Mouse (Mus musculus) granulocyte monocyte progenitor cell, adult 5-6 weeks (primary cell): ENCODE measurements around the gene Jmjd8. TPM values are rescaled to one million over a fixed set of nuclear protein-coding genes. Genes with fewer than 3 reads are reported as not detected.

Experiments
- ATAC-seq: replicated peaks from 2 replicates; pipeline ENCODE4 v1.8.0; 2016; ENCODE audit warnings: mild to moderate bottlenecking, moderate TSS enrichment, inconsistent platforms; ENCODE audit not compliant: poor library complexity, severe bottlenecking
- total RNA-seq, 2 experiments: library from RNA; stranded (forward) in 1 of 2; stranded (reverse) in 1 of 2; fragments of 200-712, 200-1000 nt in 1 of 2; fragments of >200 nt in 1 of 2; fragmentation: Nextera tagmentation in 1 of 2; gene quantifications; 2 replicates each; pipeline ENCODE4 v1.2.3; 2014 to 2017

Gene Jmjd8
- total RNA-seq, 2 experiments from 2014 or later = 19.5 to 23.4 TPM

DNA sequence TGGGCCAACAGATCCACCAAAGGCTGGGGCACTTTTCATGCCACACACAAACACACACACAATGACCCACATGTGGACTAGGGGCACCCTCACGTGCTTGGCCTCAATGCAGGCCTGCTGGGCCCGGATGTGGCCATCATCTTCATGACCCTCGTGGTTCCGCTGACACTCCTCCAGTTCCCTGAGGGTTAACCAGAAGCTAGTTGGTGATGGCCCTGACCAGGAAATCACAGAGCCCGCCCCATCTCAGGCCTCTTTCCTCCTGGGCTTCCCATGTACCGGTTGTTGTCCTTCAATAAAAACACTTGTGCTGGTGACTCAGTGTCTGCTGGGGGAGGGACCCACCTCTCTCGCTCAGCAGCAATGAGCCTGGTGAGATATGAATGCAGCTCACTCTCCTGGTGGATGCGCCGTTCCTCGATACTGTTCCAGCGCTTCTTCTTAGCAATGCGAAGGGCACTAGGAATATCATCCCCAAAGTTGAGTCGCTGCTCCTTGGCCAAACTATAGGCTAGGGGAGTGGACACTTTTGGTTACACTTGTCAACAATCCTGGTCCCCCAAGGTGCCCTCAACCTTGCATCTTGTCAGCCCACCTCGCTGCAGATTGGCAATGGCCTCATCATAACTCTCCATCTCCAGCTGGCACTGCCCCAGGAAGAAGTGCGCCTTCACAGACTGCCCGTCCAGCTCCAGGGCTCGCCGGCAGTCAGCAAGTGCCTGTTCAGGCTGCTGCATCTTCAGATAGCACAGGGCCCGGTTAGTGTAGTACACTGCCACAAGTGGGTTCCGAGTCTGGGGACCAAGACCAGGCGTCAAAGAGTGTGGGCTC is 3.0 kb downstream of the Jmjd8 start:
- ATAC-seq = no peak

DNA sequence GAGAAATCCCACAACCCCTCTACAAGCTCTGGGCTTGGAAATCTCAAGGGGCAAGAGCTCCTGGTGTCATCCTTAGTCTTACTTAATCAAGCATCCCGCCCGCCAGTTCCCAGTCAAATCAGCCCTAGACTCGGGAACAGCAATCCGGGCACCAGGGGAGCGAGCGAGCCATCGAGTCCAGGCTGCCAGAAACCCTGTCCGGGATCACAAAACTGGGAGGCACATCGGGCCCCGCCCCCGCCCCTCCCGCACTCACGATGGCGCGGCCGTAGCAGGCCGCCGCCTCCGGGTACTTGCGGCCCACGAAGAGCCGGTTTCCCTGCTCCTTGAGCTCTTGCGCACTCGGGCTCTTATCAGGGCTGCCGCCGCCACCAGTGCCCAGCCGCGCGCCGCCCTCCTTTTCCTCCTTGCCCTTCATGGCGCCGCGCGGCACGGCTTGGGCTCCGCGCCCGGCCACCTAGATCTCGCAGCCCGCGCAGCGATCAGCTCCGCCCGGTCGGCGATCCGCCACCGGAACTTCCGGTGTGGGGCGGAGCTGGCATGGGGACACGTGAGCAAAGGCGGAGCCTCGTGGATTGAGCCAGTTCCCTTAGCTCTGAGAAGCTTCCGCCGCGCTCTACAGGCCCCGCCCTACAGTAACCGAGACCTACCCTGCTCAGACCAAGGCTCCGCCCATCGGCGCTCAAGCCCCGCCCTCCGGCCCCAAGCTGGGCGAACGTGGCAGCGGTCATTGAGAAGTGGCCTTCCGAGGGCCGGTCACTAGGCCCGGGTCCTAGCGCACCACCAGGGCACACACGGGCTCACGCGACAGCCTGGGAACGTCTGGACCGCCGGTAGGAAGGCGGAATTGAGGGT is 4.0 kb downstream of the Jmjd8 start:
- peak; percentile 73 for ATAC-seq

DNA sequence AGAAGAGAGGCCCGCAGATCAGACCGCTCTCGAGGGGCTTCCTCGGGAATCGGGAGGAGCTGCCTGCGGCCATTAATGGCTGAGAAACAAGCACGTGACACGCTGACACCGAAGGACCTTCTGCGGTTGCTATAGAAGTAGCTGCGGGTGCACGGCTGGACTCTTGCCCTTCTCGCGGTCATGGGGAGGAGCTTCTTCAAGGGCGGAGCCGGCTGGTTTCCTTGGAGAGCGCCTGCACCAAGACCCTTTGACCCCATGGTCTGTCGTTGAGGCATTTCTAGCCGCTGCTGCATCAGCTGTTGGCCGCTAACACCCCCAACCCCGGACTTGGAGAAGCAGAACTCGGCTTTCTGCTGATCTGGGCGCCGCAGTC is 4.6 kb downstream of the Jmjd8 start, which contains the start of gene Stub1:
Stub1 (minus strand) TSS at position 114 of the 373 bp plus-strand sequence.
- ATAC-seq = peak; percentile 67

DNA sequence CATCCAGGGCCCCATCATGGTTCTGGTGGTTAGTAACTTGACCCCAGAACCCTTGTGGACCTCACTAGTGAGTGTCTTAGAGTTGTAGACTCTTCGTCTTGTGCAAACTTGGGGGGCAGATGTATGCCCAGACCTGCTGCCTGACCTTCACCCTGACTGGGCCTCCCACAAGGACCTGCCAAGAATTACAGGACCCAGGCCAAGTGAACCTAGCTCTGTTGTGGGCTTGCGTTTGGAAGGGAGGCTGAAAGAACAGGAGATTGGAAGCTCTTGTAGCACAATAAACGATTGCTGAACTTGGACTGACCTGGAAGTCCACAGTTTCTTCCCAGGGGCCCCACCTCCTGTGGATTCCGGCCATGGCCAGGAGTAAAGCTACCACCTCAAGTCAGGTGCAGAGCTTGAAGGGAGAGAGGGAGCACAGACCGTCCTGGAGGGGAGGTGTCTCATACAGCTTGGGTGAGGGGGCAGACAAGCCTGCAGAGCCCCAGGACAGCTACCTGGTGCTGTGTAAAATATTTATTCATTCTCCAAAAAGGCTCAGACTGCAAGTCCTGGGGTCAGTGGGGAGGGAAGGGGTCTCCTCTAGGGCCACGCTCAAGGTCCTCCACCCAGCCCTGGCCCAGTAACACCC is 5.4 kb downstream of the Jmjd8 start:
- ATAC-seq = no peak

DNA sequence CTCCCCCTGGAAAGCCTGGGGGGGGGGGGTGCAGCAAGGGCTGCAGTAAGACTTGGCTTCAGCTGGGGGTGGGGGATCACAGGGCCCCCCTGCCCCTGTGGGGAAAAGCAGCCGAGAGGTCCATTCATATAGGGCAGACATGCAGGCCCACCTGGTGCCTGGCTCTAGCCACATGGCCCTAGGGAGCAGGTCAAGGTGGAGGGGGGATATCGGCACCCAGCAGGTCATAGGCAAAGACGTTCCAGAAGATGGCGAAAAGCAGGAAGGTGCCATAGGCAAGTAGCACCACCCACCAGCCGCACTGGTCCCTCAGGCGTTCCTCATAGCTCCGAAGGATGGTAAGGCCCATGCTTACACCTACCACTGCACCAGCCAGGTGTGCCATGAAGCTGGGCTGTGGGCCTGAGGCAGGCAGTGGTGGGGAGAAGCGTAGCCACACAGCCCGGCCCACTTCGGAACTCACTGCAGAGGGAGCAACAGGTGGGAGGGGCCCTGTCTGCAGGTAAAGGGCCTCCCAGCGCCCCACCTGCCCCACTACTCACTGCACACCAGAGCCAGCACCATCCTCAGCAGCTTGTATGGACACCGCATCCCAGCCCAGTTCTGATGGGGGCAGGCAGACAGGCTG is 6.0 kb downstream of the Jmjd8 start:
- ATAC-seq = no peak

DNA sequence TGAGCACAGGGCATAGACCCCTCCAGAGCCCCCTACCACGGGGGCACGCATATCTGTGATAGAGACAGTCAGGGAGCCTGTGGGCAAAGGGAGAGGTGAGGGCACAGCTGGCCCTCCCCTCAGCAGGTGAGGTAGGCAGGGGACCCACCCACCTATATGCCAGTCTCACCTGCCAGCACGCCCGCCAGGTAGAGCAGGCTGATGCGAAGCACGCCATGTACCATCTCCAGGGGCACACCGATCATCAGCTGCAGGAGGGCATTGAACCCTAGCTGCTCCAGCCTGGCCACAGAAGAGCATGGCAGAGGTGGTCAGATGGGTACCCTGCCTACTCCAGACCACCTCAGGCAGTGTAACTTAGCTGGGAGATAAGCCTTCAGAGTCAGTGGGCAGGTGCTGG is 6.6 kb downstream of the Jmjd8 start:
- ATAC-seq = no peak

DNA sequence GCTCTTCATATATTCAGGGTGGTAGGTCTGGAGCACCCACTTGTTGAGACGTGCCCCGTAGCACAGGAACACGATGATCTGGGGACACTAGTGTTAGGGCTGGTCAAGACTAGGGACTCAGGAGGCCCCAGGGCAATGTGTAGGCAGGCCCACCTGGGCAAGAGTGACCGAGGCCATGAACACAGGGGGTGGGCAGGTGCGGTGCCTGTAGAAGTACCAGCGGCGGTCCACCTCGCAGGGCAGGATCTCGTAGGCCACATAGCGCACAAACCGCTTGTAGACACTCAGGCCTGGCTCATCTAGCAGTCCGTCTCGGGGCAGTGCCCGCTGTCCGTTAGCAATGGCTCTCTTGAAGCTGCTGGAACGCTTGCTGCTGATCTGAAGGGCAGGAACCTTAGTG is 7.1 kb downstream of the Jmjd8 start:
- ATAC-seq = no peak

DNA sequence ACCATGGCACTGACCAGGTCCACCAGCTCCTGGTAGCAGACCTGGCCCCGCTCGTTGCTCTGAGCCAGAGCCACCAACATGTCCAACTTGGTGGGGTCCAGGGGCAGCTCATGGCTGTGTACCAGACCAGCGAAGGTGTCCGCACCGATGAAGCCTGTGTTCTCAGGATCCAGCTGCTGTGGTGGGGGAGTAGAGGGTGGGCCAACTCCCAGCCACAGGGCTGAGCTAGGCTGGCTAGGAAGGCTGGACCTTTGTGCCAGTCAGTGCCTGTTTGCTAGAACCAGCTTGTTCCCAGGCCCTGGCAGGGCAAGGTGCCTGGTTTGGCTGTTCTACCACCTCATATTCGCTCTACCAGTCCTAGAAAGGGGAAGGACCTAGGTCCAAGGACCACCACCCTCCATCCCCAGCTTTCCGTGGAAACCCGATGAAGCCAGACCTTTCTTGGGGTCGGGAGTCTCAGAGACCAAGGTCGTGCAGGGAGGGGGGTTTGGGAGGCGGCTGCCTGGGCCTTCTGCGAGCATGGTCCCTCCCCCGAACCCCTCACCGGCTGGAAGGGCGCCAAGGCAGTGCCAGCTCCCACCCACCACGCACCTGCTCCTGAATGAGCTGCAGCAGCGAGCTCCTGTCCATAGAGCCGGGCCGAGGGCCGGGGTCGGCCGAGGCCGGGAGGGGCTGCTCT is 7.9 kb downstream of the Jmjd8 start:
- ATAC-seq = no peak

DNA sequence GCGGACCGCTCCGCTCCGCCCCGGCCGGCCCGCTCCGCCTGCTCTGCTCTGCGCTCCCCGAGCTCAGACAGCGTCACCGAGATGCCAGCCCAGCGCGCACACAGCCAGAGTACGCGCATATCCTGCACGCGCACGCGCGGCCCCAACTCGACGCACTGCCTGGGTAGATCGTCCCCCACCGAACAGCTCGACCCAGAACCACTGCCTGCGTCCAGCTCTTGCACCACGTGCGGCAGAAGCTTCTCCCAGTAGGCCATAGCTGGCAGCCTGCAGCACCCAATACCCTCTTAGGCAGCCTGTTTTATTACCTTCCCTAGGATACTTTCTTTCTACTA is 8.4 kb downstream of the Jmjd8 start, which contains the start of gene Rhbdl1:
Rhbdl1 (minus strand) TSS at position 220 of the 335 bp plus-strand sequence.
- peak; percentile 14 for ATAC-seq

DNA sequence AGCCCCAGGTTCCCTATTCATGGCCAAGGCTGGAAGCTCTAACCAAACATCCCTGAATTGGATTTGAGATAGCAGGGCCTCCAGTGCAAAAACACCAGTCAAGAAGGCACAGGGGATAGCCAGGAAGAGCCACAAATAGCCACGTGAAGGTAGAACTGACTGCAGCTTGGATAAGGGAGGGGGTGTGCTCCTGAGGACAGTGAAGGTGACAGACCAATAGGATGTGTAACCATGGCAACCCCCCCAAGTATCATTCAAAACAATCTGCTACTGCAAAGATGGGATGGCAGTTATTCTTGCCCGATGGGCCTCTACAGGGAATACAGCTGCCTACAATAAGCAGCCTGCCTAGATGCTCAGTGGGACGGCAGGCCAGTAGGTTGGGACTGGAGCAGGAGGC is 8.9 kb downstream of the Jmjd8 start:
- no peak for ATAC-seq

DNA sequence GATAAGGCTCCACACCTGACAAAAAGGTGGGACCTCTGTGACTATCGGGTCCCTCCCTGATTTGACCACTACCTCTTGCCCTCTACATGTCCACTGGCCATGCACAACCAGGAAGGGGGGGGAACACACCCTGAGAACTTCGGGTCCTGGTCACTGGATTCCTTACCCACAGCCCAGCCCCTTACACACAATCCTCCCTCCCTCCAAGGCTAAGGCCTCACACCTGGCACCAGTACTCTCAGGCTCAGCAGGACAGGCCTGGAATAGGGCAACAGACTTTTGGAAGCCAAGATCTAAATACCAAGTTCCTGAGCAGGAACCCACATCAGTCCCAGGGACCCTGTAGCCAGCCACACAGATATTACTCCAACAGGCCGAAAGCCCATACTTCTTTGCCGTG is 10.2 kb downstream of the Jmjd8 start:
- ATAC-seq = no peak

DNA sequence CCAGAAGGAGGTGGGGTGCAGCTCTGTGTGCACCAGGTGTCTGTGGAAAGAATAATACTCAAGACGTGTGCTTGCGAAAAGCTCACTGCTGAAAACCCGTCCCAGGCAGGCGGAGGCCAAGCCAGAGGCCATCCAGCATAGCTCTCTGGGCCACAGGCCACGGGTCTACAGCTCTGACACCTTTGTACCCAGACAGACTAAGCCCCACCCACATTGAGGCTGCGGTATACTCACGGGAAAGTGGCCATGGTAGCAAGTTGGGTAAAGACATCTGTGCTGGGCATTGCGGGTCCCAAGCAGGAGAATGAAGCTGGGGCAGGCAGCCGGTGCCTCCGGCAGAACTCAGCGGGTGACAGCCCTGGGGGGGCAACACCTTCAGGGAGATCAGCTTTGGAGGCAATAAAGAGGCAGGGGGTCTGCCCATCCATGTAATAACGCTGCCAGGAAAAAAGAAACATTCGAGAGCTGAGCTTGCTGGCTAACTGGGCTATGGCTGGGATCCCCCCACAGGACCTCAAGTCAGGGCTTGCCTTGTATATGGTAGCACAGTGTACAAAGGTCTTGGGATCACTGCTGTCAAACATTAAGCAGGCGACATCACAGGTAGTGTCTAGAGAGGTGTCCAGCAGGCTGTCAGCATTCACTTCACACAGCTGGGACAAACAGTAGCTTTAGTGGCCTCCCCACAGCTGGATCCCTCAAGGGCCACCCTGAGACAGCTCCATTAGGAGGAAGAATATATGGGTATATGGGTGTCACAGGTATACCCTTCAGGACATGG is 11.0 kb downstream of the Jmjd8 start:
- ATAC-seq = no peak

DNA sequence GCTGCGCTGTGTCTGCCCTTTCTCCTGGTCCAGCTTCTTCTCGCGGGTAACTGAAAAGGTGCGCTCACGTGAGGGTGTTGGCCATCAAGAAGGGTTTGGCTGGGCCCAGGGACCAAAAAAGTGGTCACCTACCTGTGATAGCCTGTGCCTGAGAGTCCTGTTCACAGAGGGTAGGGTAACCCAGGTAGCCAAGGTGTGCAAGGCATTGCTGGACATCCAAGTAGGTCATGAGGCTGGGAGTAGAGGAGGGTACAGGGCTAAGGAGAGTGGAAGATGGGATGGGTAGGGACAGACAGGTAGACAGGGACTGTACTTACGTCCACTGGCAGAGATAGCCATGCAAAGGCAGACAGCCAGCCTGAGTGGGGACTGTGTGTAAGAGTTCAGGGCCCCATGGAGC is 11.9 kb downstream of the Jmjd8 start:
- no peak for ATAC-seq

DNA sequence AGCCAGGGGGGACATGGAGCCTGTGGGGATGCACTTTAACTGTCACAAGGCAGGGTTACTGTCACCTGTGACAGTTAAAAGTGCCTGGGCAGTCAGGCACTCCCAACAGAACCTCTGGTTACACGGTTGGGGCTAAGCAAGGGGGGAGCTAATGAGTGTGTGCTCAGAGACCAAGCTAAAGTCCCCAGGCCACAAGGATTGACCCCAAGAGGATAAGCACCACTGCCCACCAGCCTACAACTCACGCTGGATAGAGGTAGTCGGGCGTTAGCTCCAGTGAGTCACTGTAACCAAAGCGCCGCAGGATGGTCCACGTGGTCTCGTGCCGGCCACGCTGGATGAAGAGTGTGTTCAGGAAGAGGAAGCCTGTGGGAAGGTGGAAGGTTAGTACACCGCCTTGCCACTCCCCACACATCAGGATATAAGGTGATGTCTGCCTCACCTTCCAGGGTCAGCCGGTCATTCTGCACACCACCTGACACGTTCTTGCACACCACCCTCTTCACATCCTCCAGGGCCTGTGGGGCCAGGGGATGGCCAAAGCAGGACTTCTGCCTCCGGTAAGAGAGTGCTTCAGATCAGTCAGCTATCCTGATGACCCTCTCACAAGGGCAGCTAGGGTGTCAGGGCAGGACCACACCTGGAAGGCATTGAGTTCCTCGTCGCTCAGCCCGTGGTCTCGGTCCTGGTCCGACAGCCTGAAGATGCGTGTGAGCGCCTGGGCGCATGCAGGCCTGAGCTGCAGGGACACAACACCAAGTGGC is 12.6 kb downstream of the Jmjd8 start, which contains the start of gene Gm20683:
Gm20683 (minus strand) TSS at position 647 of the 764 bp plus-strand sequence.
- ATAC-seq = no peak

DNA sequence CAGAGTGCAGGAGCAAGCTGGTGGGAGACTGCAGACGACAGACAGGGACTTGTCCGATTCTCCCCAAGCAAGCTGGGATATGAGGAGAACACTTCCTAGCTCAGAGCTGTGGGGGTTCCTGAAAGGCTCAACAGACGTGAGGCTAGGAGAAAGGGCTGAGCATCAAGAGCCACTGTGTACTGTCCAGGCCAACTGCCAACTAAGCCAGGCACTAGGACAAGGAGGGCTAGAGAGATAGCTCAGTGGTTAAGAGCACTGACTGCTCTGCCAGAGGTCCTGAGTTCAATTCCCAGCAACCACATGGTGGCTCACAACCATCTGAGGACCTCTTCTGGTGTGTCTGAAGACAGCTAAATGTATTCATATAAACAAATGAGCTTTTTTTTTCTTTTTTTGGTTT is 13.8 kb downstream of the Jmjd8 start:
- ATAC-seq = no peak

DNA sequence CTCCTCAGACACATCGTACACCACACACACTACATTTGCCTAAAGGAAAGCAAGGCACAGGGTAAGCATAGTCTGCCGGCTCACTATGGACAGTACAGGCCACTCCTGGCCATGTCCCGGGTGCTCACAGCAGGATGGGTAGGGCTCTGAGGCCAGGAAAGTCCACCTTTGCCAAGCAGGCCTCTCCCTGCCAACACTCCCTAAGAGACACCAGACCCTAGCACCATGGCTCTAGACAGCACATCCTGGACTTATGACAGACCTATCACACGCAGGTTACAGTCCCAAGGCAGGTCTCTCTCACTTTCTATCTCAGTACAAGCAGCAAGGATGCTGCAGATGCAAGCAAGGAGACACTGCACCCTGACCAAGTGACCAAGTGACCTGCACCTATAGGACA is 14.5 kb downstream of the Jmjd8 start:
- no peak for ATAC-seq

DNA sequence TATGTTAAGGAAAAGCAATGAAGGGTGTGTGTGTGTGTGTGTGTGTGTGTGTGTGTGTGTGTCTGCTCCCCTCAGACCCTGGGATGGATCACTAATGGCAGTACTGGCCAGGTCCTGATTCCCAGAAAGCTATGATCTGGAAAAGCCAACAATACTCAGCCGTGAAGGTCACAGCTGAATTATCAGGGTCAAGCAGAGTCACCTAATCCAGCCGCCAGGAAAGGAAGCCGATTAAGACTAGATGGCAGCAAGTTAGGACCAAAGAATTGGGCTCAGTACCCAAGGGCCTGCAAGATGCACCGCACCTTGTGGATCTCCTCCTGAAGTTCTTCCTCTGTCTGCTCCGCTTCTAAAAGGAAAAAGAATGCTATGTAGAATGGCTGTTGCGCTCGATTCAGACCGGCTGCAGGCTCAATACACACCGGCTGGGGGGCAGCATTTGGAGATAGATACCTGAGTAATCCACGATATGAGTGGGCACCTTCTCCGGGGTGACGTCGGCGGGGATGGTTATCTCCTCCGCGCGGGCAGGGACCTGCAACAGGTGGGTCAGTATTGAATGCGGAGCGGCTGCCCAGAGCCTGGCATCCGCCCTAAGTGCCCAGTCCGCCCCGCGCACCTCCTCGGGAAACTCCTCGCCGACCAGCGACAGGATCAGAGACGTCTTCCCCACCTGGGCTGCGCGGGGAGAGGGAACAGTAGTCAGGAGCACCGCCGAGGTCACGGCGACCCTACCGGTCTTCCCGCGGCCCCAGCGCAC is 15.1 kb downstream of the Jmjd8 start:
- ATAC-seq = no peak

DNA sequence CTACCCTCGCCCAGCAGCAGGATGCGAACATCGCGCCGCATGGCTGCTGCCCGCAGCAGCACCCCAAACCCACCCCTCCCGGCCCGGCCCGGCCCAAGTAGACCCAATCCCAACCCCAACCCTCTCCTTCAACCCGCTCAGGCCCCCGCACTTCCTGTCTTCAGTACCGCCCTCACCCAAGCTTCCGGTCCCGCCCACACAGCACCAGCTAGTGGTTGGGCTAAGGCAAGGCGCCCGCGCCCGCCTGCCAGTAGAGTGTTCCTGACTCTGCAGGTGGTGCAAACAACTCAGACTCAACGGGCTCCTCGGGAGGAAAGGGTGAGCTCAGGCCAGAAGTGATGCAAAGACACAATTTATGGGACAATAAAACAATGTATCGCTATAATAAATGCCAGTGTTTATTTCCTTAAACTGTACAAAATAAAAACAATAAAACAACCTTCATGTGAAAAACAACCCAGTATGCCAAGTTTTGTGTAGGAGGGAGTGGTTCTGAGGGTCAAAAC is 15.8 kb downstream of the Jmjd8 start, which contains the start of gene Rhot2:
Rhot2 (minus strand) TSS at position 456 of the 506 bp plus-strand sequence.
- ATAC-seq = peak; percentile 95
